Mouse (Mus musculus) heart, adult 2 months (tissue): ENCODE data around the gene Usp28.

Experiments used
- CTCF ChIP-seq: fragments of 200-600 bp; IDR thresholded peaks from 2 replicates; pipeline ENCODE4 v1.8.1; 2022; ENCODE audit warnings: antibody characterized with exemption, mild to moderate bottlenecking, moderate library complexity
- EP300 ChIP-seq: fragments of 200-500 bp; IDR thresholded peaks from 2 replicates; pipeline ENCODE4 v1.6.1; 2011; ENCODE audit warnings: low read depth, low read length, control low read depth; ENCODE audit not compliant: insufficient read depth

DNA sequence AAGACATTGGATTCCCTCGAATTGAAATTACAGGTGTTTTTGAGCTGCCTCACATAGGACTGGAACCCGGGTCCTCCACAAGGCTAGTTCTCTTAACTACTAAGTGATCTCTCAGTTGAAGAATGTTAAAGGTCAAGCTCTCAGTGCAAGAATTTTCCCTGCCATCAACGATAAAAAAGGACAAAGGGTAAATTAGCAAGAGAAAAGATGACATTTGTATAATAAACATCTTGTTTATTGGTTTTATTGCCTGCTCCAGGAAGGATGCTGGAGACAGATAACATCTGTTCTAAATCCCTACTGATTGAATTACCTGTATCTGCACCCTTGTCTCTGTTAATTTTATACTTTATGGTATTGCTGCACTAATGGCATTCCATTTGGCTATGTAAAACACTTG lies 68.9 kb downstream of the Usp28 start:
- no peak for TF ChIP-seq EP300
- no peak for TF ChIP-seq CTCF
